Comparison of ENCODE assay signal across 15 mouse cellular contexts in the genomic region with DNA sequence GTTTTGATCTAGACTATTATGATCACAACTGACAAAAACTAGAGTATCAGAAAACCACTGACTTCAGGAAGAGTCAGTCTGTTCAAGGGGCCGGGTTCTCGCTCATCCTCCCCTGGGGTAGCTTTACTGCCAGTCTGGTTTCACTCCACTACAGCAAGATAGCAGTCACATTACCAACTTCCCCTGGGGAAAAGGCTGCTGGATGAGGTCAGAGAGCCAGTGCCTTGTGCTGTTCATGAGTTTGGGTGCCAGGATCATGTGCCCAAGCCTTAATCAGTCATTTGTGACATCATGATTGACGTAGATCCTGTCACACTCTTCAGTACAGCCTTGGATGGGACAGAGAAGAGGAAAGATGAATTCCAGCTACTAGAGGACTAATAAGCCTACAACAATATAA.
"Had no signal": no experiment of that assay in that cellular context is flagged by ENCODE, and none has a peak within 500 bp of the region (broad histone marks: within the 10 kb centered on the region; RNA-seq: fewer than 3 reads in every experiment).

No protein-coding gene starts in this region.

- H3K27ac ChIP-seq: midbrain, embryonic 10.5 days; midbrain, embryonic 12.5 days; neural tube, embryonic 13.5 days; neural tube, embryonic 15.5 days had no signal

- H3K4me3 ChIP-seq: midbrain, embryonic 10.5 days; midbrain, embryonic 12.5 days; myocyte; neural tube, embryonic 13.5 days; neural tube, embryonic 15.5 days had no signal

- H3K9me3 ChIP-seq: midbrain, embryonic 12.5 days; neural tube, embryonic 13.5 days; neural tube, embryonic 15.5 days had no signal

- H3K36me3 ChIP-seq: midbrain, embryonic 10.5 days; neural tube, embryonic 13.5 days; neural tube, embryonic 15.5 days had no signal

- H3K9ac ChIP-seq: lung, embryonic 14.5 days; midbrain, embryonic 12.5 days; neural tube, embryonic 13.5 days; neural tube, embryonic 15.5 days had no signal

- DNase-seq: midbrain, embryonic 14.5 days; retina, postnatal 1 day; right cerebral cortex, adult 18-20 months; right cerebral cortex, postnatal 25 days; right cerebral cortex, postnatal 4 days; spleen, adult 18-20 months; thymus, adult 18-20 months; thymus, postnatal 14 days; thymus, postnatal 36 days had no signal

- H3K4me2 ChIP-seq: lung, embryonic 14.5 days; midbrain, embryonic 12.5 days; neural tube, embryonic 13.5 days; neural tube, embryonic 15.5 days had no signal

- H3K27me3 ChIP-seq: midbrain, embryonic 12.5 days; neural tube, embryonic 13.5 days; neural tube, embryonic 15.5 days had no signal

- H3K4me1 ChIP-seq: midbrain, embryonic 12.5 days; neural tube, embryonic 13.5 days; neural tube, embryonic 15.5 days had no signal
